Mouse (Mus musculus): Measurements from ENCODE around the gene Rnf166. TPM values are rescaled to one million over a fixed set of nuclear protein-coding genes. Genes with fewer than 3 reads are reported as not detected.

The Rnf166 gene
- polyA plus RNA-seq, 1 experiment from 2014 or later: 40.0 TPM

DNA sequence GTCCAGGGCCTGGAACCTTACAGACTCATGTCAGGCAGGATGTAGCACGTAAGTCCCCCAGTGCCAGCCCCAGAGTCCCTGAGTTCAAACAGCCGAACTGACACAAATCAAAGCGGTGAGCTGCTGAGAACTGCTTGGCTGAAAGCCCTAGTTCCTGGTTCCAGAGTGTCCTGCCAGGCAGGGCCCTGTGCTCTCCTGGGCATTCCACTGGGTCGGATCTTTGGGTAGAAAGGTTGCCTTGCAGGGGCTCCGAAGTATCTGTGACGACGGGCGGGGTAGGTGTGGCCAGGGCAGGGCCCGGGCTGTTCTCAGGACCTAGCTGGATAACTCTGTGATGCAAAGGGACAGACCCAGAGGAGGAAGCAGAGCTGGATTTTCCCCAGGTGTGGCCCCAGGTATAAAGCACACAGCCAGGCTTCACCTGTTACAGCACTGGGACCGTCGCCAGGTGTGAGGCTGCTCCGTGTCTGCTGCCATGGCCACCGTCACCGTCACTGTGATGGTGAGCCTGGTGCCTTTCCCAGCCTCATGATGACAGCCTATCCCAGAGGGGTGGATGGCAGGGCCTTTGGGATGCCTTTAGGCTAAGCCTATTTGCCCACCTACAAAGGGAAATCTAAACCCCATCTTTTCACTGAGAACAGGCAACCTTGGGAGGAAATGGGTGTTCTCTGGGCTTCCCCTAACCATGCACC, 54.3 kb downstream of the Rnf166 start, which contains the start of gene Il17c:
Il17c (plus strand) TSS at position 645 of the 695 bp plus-strand sequence.
- Histone ChIP-seq H3K36me3 (ENCODE audit: control insufficient read depth, insufficient read depth, low read length) (peaks cover 28% of the 10 kb centered on the region), H3K9ac (ENCODE audit: low read depth, low read length) (no peak within 1 kb of the TSS), H3K4me2 (ENCODE audit: low read depth, low read length) (no peak within 1 kb of the TSS), H3K27me3 (replicated peaks; ENCODE audit: control insufficient read depth, insufficient read depth, low read length) (no peaks in the 10 kb centered on the region), H3K4me3 (ENCODE audit: low read depth, low read length) (no peak within 1 kb of the TSS), H3K27ac (replicated peaks; ENCODE audit: low read depth, low read length) (no peak within 1 kb of the TSS), H3K9me3 (ENCODE audit: control insufficient read depth, low read length) (no peaks in the 10 kb centered on the region), H3K4me1 (ENCODE audit: control insufficient read depth, insufficient read depth, low read length) (no peaks in the 10 kb centered on the region)
- WGBS: 80% methylated on average over 14 of the region's 14 CpGs
- DNase-seq (ENCODE audit: low spot score) (peak; percentile 28), ATAC-seq (ENCODE audit: low read depth) (no peak; the same call in 1 of the 2 replicates)

DNA sequence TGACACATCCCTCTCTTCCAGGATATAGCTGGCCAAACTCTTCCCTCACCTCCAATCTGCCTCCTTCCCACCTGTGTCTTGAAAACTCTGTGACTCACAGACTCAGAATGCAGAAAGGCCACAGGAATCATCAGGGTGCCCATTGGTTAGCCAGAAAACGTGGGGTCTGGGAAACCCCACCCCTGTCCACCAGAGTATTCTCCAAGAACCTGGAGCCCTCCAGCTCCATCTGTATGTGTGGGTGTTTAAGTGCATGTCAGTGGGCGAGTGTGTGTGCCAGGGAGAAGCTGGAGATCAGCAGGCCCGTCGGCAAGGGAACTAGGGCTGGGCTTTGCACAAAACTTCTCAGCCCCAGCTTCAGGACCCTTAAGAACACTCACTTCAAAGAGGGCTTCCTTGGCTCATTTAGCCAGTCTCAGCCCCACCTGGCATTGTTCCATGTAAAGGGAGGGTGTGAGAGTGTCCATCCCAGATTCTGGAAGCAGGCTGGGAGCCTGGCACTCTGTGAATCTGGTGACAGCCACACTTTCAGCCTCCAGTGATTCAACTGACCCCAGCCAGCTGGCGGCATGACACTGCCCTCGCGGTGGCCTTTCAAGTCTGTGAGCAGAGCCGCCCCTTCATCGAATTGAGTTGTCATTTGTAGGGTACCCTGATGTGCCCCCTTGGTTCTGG, 55.8 kb downstream of the Rnf166 start:
- 78% methylated on average over 9 of the region's 9 CpGs for WGBS
- Histone ChIP-seq H3K27ac (replicated peaks; ENCODE audit: low read depth, low read length) (no peak overlapping the region), H3K27me3 (replicated peaks; ENCODE audit: control insufficient read depth, insufficient read depth, low read length) (no peaks in the 10 kb centered on the region), H3K4me3 (ENCODE audit: low read depth, low read length) (no peak overlapping the region), H3K9me3 (ENCODE audit: control insufficient read depth, low read length) (no peaks in the 10 kb centered on the region), H3K9ac (ENCODE audit: low read depth, low read length) (no peak overlapping the region), H3K4me2 (ENCODE audit: low read depth, low read length) (no peak overlapping the region), H3K36me3 (ENCODE audit: control insufficient read depth, insufficient read depth, low read length) (peaks cover 38% of the 10 kb centered on the region), H3K4me1 (ENCODE audit: control insufficient read depth, insufficient read depth, low read length) (no peaks in the 10 kb centered on the region)
- DNase-seq (ENCODE audit: low spot score) (no peak), ATAC-seq (ENCODE audit: low read depth) (no peak)

Small RNA genes within 50 kb of the gene (microRNA-seq; reads per million reads assigned to microRNA genes)
- not detected for gene Gm24366 (ENCODE audit: borderline number of aligned reads)

Other genes starting within 250 kb of the Rnf166 start
- 1.7 and 1.9 TPM in 2 replicates for gene Zfpm1, start 193.9 kb downstream of the Rnf166 start, polyA plus RNA-seq (2014; fragmentation: Nextera tagmentation; extraction: Ambion mirVana)
- 0.16 TPM in 1 of 2 replicates, not detected in the other for gene Trhr2, start 115.3 kb downstream of the Rnf166 start, polyA plus RNA-seq (2014; fragmentation: Nextera tagmentation; extraction: Ambion mirVana)
- gene Zc3h18, start 99.5 kb downstream of the Rnf166 start, polyA plus RNA-seq (2014; fragmentation: Nextera tagmentation; extraction: Ambion mirVana): 30.9 and 31.6 TPM in 2 replicates
- not detected in 2 replicates for gene Il17c, start 54.0 kb downstream of the Rnf166 start, polyA plus RNA-seq (2014; fragmentation: Nextera tagmentation; extraction: Ambion mirVana)
- 160 and 173 TPM in 2 replicates for gene Cyba, start 43.1 kb downstream of the Rnf166 start, polyA plus RNA-seq (2014; fragmentation: Nextera tagmentation; extraction: Ambion mirVana)
- 27.1 and 34.4 TPM in 2 replicates for gene Mvd, start 32.6 kb downstream of the Rnf166 start, polyA plus RNA-seq (2014; fragmentation: Nextera tagmentation; extraction: Ambion mirVana)
- gene Snai3, start 15.3 kb downstream of the Rnf166 start, polyA plus RNA-seq (2014; fragmentation: Nextera tagmentation; extraction: Ambion mirVana): 3.1 and 4.2 TPM in 2 replicates
- 49.0 and 49.2 TPM in 2 replicates for gene Ctu2, start 79 bp upstream of the Rnf166 start, polyA plus RNA-seq (2014; fragmentation: Nextera tagmentation; extraction: Ambion mirVana)
- 18.7 and 22.7 TPM in 2 replicates for gene Piezo1, start 75.3 kb upstream of the Rnf166 start, polyA plus RNA-seq (2014; fragmentation: Nextera tagmentation; extraction: Ambion mirVana)
- gene Cdt1, start 92.0 kb upstream of the Rnf166 start, polyA plus RNA-seq (2014; fragmentation: Nextera tagmentation; extraction: Ambion mirVana): 32.9 and 33.7 TPM in 2 replicates
- gene Aprt, start 100.8 kb upstream of the Rnf166 start, polyA plus RNA-seq (2014; fragmentation: Nextera tagmentation; extraction: Ambion mirVana): 291 and 314 TPM in 2 replicates
- gene Galns, start 135.4 kb upstream of the Rnf166 start, polyA plus RNA-seq (2014; fragmentation: Nextera tagmentation; extraction: Ambion mirVana): 13.1 TPM in 2 replicates
- gene Trappc2l, start 135.6 kb upstream of the Rnf166 start, polyA plus RNA-seq (2014; fragmentation: Nextera tagmentation; extraction: Ambion mirVana): 66.7 and 74.5 TPM in 2 replicates
- 0.35 TPM in 1 of 2 replicates, not detected in the other for gene Pabpn1l, start 146.7 kb upstream of the Rnf166 start, polyA plus RNA-seq (2014; fragmentation: Nextera tagmentation; extraction: Ambion mirVana)
- gene Cbfa2t3, start 223.0 kb upstream of the Rnf166 start, polyA plus RNA-seq (2014; fragmentation: Nextera tagmentation; extraction: Ambion mirVana): 7.2 and 8.1 TPM in 2 replicates

Measured in embryonic facial prominence, embryonic 14.5 days (tissue).